Mouse (Mus musculus): Measurements from ENCODE around the gene Clcc1.
"Not testable (repeated sequence)": the region's sequence is repeated elsewhere in the genome, so short reads cannot be mapped to it uniquely, and the experiment has no call there.

Clcc1 gene

GRCm38 (mm10) chr3:108653710-108654379 is at the start of gene Clcc1:
Clcc1 (plus strand) TSS chr3:108653913.
- DNase-seq = peak; percentile 93

GRCm38 (mm10) chr3:108608906-108609305 is 44.8 kb upstream of the Clcc1 start:
- no peak for DNase-seq

- peak; percentile 13 for DNase-seq
These were observed 19.0 kb upstream of the Clcc1 start for GRCm38 (mm10) chr3:108634761-108635160.

GRCm38 (mm10) chr3:108639412-108639811 is 14.3 kb upstream of the Clcc1 start:
- no peak for DNase-seq

GRCm38 (mm10) chr3:108640998-108641397 is 12.7 kb upstream of the Clcc1 start:
- no peak for DNase-seq

GRCm38 (mm10) chr3:108644856-108645255 is 8.9 kb upstream of the Clcc1 start:
- no peak for DNase-seq

GRCm38 (mm10) chr3:108646036-108646435 is 7.7 kb upstream of the Clcc1 start:
- no peak for DNase-seq

- not testable (repeated sequence) for DNase-seq
These were observed 6.0 kb upstream of the Clcc1 start for GRCm38 (mm10) chr3:108647681-108648080.

GRCm38 (mm10) chr3:108652866-108653642 is 659 bp upstream of the Clcc1 start:
- DNase-seq = no peak

GRCm38 (mm10) chr3:108654566-108654965 is 853 bp downstream of the Clcc1 start:
- DNase-seq = peak; percentile 11

- DNase-seq = no peak
These were observed 1.8 kb downstream of the Clcc1 start for GRCm38 (mm10) chr3:108655486-108655885.

- no peak for DNase-seq
These were observed 4.9 kb downstream of the Clcc1 start for GRCm38 (mm10) chr3:108658612-108659011.

GRCm38 (mm10) chr3:108660941-108661340 is 7.2 kb downstream of the Clcc1 start:
- DNase-seq = no peak

GRCm38 (mm10) chr3:108676616-108677015 is 22.9 kb downstream of the Clcc1 start:
- no peak for DNase-seq

GRCm38 (mm10) chr3:108681004-108681403 is 27.3 kb downstream of the Clcc1 start:
- DNase-seq = no peak

- DNase-seq = not testable (repeated sequence)
These were observed 29.9 kb downstream of the Clcc1 start for GRCm38 (mm10) chr3:108683597-108683996.

- DNase-seq = no peak
These were observed 32.0 kb downstream of the Clcc1 start for GRCm38 (mm10) chr3:108685701-108686100.

GRCm38 (mm10) chr3:108689015-108689441 is 35.3 kb downstream of the Clcc1 start:
- DNase-seq = no peak

- DNase-seq = no peak
These were observed 35.7 kb downstream of the Clcc1 start for GRCm38 (mm10) chr3:108689446-108689845.

- DNase-seq = no peak
These were observed 36.3 kb downstream of the Clcc1 start for GRCm38 (mm10) chr3:108689979-108690378.

- no peak for DNase-seq
These were observed 40.6 kb downstream of the Clcc1 start for GRCm38 (mm10) chr3:108694321-108694720.

GRCm38 (mm10) chr3:108698662-108699061 is 44.9 kb downstream of the Clcc1 start:
- no peak for DNase-seq

- DNase-seq = no peak
These were observed 46.1 kb downstream of the Clcc1 start for GRCm38 (mm10) chr3:108699786-108700185.

- no peak for DNase-seq
These were observed 47.5 kb downstream of the Clcc1 start for GRCm38 (mm10) chr3:108701256-108701655.

Measured in cerebellum, adult 11-12 months (tissue).